Mouse (Mus musculus): ENCODE data around the gene Wdr1. TPM values are rescaled to one million over a fixed set of nuclear protein-coding genes. Genes with fewer than 3 reads are reported as not detected.

The Wdr1 gene
- total RNA-seq, 1 experiment = 232 TPM

GRCm38 (mm10) chr5:38536822-38537221 is 26.2 kb downstream of the Wdr1 start:
- no peak overlapping the region for H3K27ac ChIP-seq (ENCODE audit: insufficient read depth, low read depth, low read length, poor library complexity, severe bottlenecking)
- in situ Hi-C loops (cut with MboI; ENCODE audit: low sequenced_read_pairs in 2 of 2, unreplicated experiment in 2 of 2) = no loop called here
- peaks cover 76% of the 10 kb centered on the region for H3K36me3 ChIP-seq (ENCODE audit: control insufficient read depth, insufficient read depth, low read length, poor library complexity, severe bottlenecking)
- H3K4me3 ChIP-seq (ENCODE audit: insufficient read depth in 1 of 2, low read depth in 1 of 2, low read length in 2 of 2, poor library complexity in 1 of 2, severe bottlenecking in 1 of 2) = no peak overlapping the region
- no peak for DNase-seq (ENCODE audit: low read depth, low spot score)
- H3K9me3 ChIP-seq (ENCODE audit: control insufficient read depth, insufficient read depth, low read depth, low read length) = no peaks in the 10 kb centered on the region
- H3K9ac ChIP-seq (ENCODE audit: insufficient read depth, low read depth, low read length, poor library complexity, severe bottlenecking) = no peak overlapping the region
- H3K4me1 ChIP-seq (ENCODE audit: control insufficient read depth in 2 of 2, insufficient read depth in 2 of 2, low read length in 2 of 2, poor library complexity in 1 of 2) = no peaks in the 10 kb centered on the region
- TF ChIP-seq MAFK (IDR thresholded peaks at IDR 0.05; ENCODE audit: insufficient read depth, low read depth, low read length) (no peak), ZNF384 (IDR thresholded peaks at IDR 0.05; ENCODE audit: low read depth, low read length) (no peak), ZC3H11A (IDR thresholded peaks at IDR 0.05; ENCODE audit: borderline replicate concordance, low read depth, low read length) (no peak), CHD2 (IDR thresholded peaks at IDR 0.05; ENCODE audit: low read depth, low read length) (no peak), HCFC1 (IDR thresholded peaks at IDR 0.05; ENCODE audit: borderline replicate concordance, insufficient read depth, low read length) (no peak)

GRCm38 (mm10) chr5:38532084-38532483 is 30.9 kb downstream of the Wdr1 start:
- in situ Hi-C loops (cut with MboI; ENCODE audit: low sequenced_read_pairs in 2 of 2, unreplicated experiment in 2 of 2) = no loop called here
- Histone ChIP-seq H3K4me1 (ENCODE audit: control insufficient read depth in 2 of 2, insufficient read depth in 2 of 2, low read length in 2 of 2, poor library complexity in 1 of 2) (no peaks in the 10 kb centered on the region), H3K4me3 (ENCODE audit: insufficient read depth in 1 of 2, low read depth in 1 of 2, low read length in 2 of 2, poor library complexity in 1 of 2, severe bottlenecking in 1 of 2) (no peak overlapping the region), H3K36me3 (ENCODE audit: control insufficient read depth, insufficient read depth, low read length, poor library complexity, severe bottlenecking) (peaks cover 84% of the 10 kb centered on the region), H3K9ac (ENCODE audit: insufficient read depth, low read depth, low read length, poor library complexity, severe bottlenecking) (no peak overlapping the region), H3K27ac (ENCODE audit: insufficient read depth, low read depth, low read length, poor library complexity, severe bottlenecking) (no peak overlapping the region), H3K9me3 (ENCODE audit: control insufficient read depth, insufficient read depth, low read depth, low read length) (no peaks in the 10 kb centered on the region)
- TF ChIP-seq CHD2 (IDR thresholded peaks at IDR 0.05; ENCODE audit: low read depth, low read length) = no peak
- no peak for TF ChIP-seq ZC3H11A (IDR thresholded peaks at IDR 0.05; ENCODE audit: borderline replicate concordance, low read depth, low read length)
- no peak for TF ChIP-seq MAFK (IDR thresholded peaks at IDR 0.05; ENCODE audit: insufficient read depth, low read depth, low read length)
- no peak for TF ChIP-seq ZNF384 (IDR thresholded peaks at IDR 0.05; ENCODE audit: low read depth, low read length)
- no peak for TF ChIP-seq HCFC1 (IDR thresholded peaks at IDR 0.05; ENCODE audit: borderline replicate concordance, insufficient read depth, low read length)
- DNase-seq (ENCODE audit: low read depth, low spot score) = no peak

- H3K9me3 ChIP-seq (ENCODE audit: control insufficient read depth, insufficient read depth, low read depth, low read length) = no peaks in the 10 kb centered on the region
- no peak; the same call in 1 of the 2 replicates for TF ChIP-seq ZC3H11A (IDR thresholded peaks at IDR 0.05; ENCODE audit: borderline replicate concordance, low read depth, low read length)
- no peak for TF ChIP-seq ZNF384 (IDR thresholded peaks at IDR 0.05; ENCODE audit: low read depth, low read length)
- TF ChIP-seq MAFK (IDR thresholded peaks at IDR 0.05; ENCODE audit: insufficient read depth, low read depth, low read length) = no peak
- no peak for TF ChIP-seq HCFC1 (IDR thresholded peaks at IDR 0.05; ENCODE audit: borderline replicate concordance, insufficient read depth, low read length)
- TF ChIP-seq CHD2 (IDR thresholded peaks at IDR 0.05; ENCODE audit: low read depth, low read length) = no peak
- peaks cover 71% of the 10 kb centered on the region for H3K36me3 ChIP-seq (ENCODE audit: control insufficient read depth, insufficient read depth, low read length, poor library complexity, severe bottlenecking)
- H3K4me3 ChIP-seq (ENCODE audit: insufficient read depth in 1 of 2, low read depth in 1 of 2, low read length in 2 of 2, poor library complexity in 1 of 2, severe bottlenecking in 1 of 2) = no peak overlapping the region
- H3K27ac ChIP-seq (ENCODE audit: insufficient read depth, low read depth, low read length, poor library complexity, severe bottlenecking) = no peak overlapping the region
- no peaks in the 10 kb centered on the region for H3K4me1 ChIP-seq (ENCODE audit: control insufficient read depth in 2 of 2, insufficient read depth in 2 of 2, low read length in 2 of 2, poor library complexity in 1 of 2)
- DNase-seq (ENCODE audit: low read depth, low spot score) = no peak
- in situ Hi-C loops (cut with MboI; ENCODE audit: low sequenced_read_pairs in 2 of 2, unreplicated experiment in 2 of 2) = no loop called here
- no peak overlapping the region for H3K9ac ChIP-seq (ENCODE audit: insufficient read depth, low read depth, low read length, poor library complexity, severe bottlenecking)
These were observed 33.1 kb downstream of the Wdr1 start for GRCm38 (mm10) chr5:38529724-38530428.

- H3K9ac ChIP-seq (ENCODE audit: insufficient read depth, low read depth, low read length, poor library complexity, severe bottlenecking) = no peak overlapping the region
- H3K4me3 ChIP-seq (ENCODE audit: insufficient read depth in 1 of 2, low read depth in 1 of 2, low read length in 2 of 2, poor library complexity in 1 of 2, severe bottlenecking in 1 of 2) = no peak overlapping the region
- in situ Hi-C loops (cut with MboI; ENCODE audit: low sequenced_read_pairs in 2 of 2, unreplicated experiment in 2 of 2) = no loop called here
These were observed 40.0 kb downstream of the Wdr1 start for GRCm38 (mm10) chr5:38522977-38523376.

More at GRCm38 (mm10) chr5:38522977-38523376, 40.0 kb downstream of the Wdr1 start:
- H3K4me1 ChIP-seq (ENCODE audit: control insufficient read depth in 2 of 2, insufficient read depth in 2 of 2, low read length in 2 of 2, poor library complexity in 1 of 2) = no peaks in the 10 kb centered on the region; a peak in 1 of 4 replicates
- no peak for DNase-seq (ENCODE audit: low read depth, low spot score)
- no peak overlapping the region for H3K27ac ChIP-seq (ENCODE audit: insufficient read depth, low read depth, low read length, poor library complexity, severe bottlenecking)
- TF ChIP-seq CHD2 (IDR thresholded peaks at IDR 0.05; ENCODE audit: low read depth, low read length) = no peak
- no peak for TF ChIP-seq MAFK (IDR thresholded peaks at IDR 0.05; ENCODE audit: insufficient read depth, low read depth, low read length)
- no peak for TF ChIP-seq ZNF384 (IDR thresholded peaks at IDR 0.05; ENCODE audit: low read depth, low read length)
- TF ChIP-seq HCFC1 (IDR thresholded peaks at IDR 0.05; ENCODE audit: borderline replicate concordance, insufficient read depth, low read length) = no peak
- no peak for TF ChIP-seq ZC3H11A (IDR thresholded peaks at IDR 0.05; ENCODE audit: borderline replicate concordance, low read depth, low read length)
- peaks cover 16% of the 10 kb centered on the region for H3K36me3 ChIP-seq (ENCODE audit: control insufficient read depth, insufficient read depth, low read length, poor library complexity, severe bottlenecking)
- no peaks in the 10 kb centered on the region for H3K9me3 ChIP-seq (ENCODE audit: control insufficient read depth, insufficient read depth, low read depth, low read length)

All from ES-E14 (cell line).